Mouse (Mus musculus) forebrain, embryonic 11.5 days (tissue): ENCODE results near the gene Samd9l. TPM values are rescaled to one million over a fixed set of nuclear protein-coding genes. Genes with fewer than 3 reads are reported as not detected.
A peak's percentile ranks its signal among the peaks of the same experiment; 100 is the strongest.
"Not testable (repeated sequence)": the region's sequence is repeated elsewhere in the genome, so short reads cannot be mapped to it uniquely, and the experiment has no call there.

Experiments
- ATAC-seq: fragments of 200-750 bp; cut with Nextera tagmentation; replicated peaks from 2 replicates; pipeline ENCODE4 v1.8.0; 2017; ENCODE audit warnings: moderate TSS enrichment; ENCODE audit not compliant: low FRiP score
- DNase-seq: peaks from one replicate; pipeline ENCODE4 v3.0.0-alpha.2; 2017; ENCODE audit warnings: low spot score
- H3K27ac ChIP-seq: fragments of 300-500 bp; sonication (generic); 2 replicates; pipeline ENCODE4 v1.5.1; 2014; ENCODE audit warnings: low read depth, low read length
- H3K27me3 ChIP-seq: fragments of 300-500 bp; sonication (generic); 2 replicates; pipeline ENCODE4 v1.6.1; 2014; ENCODE audit warnings: mild to moderate bottlenecking, low read length, mixed read lengths; ENCODE audit not compliant: control insufficient read depth, insufficient read depth
- H3K36me3 ChIP-seq: fragments of 300-500 bp; sonication (generic); 2 replicates; pipeline ENCODE4 v1.6.1; 2014; ENCODE audit warnings: mild to moderate bottlenecking, low read length, moderate library complexity, mixed read lengths; ENCODE audit not compliant: control insufficient read depth, insufficient read depth
- H3K4me1 ChIP-seq: fragments of 300-500 bp; sonication (generic); replicated peaks from 2 replicates; pipeline ENCODE4 v1.6.1; 2014; ENCODE audit warnings: low read length, mixed read lengths; ENCODE audit not compliant: control insufficient read depth, insufficient read depth
- H3K4me2 ChIP-seq: fragments of 300-500 bp; sonication (generic); 2 replicates; pipeline ENCODE4 v1.6.1; 2014; ENCODE audit warnings: low read depth, mild to moderate bottlenecking, low read length, moderate library complexity, mixed read lengths; ENCODE audit not compliant: severe bottlenecking
- H3K4me3 ChIP-seq: fragments of 300-500 bp; sonication (generic); 2 replicates; pipeline ENCODE4 v1.5.1; 2014; ENCODE audit warnings: low read depth, low read length
- H3K9ac ChIP-seq: fragments of 300-500 bp; sonication (generic); 2 replicates; pipeline ENCODE4 v1.6.1; 2014; ENCODE audit warnings: low read length
- H3K9me3 ChIP-seq: fragments of 300-500 bp; sonication (generic); 2 replicates; pipeline ENCODE4 v1.6.1; 2016; ENCODE audit warnings: low read length, mixed read lengths; ENCODE audit not compliant: control insufficient read depth
- WGBS: fragments of 180-500 bp; shearing (Covaris S2); extraction: QIAGEN DNeasy Blood & Tissue Kit; methylation state at CpG from one replicate; pipeline ENCODE4 v1.1.7; 2014; 5-methylcytosine and 5-hydroxymethylcytosine counted together
- polyA plus RNA-seq: library from polyadenylated mRNA; unstranded; fragments of >200 nt; fragmentation: Nextera tagmentation; extraction: Ambion mirVana; gene quantifications from 2 replicates; pipeline ENCODE4 v1.2.1, GENCODE M21; 2014

Samd9l gene
- polyA plus RNA-seq, 1 experiment from 2014 or later = 0.33 TPM

DNA sequence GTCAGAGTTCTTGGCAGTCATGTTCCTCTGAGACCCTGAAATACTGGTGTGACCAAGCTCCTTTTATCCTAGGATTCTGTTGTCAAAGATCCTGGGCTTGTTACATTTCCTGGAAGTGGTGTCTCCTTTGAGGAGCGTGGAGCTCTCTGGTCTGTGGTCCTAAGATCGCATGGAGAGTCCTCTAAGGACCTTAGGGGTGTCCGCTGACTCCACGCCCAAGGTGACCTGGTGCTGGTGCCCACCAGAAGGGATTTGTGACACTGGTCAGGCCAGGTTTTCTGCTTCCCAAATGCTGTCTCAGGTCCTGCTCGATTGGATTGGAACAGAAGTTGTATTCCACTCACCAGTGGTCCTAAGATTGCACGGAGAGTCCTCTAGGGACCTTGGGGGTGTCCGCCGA lies 29.8 kb downstream of the Samd9l start:
- H3K9ac ChIP-seq = no peak overlapping the region
- ATAC-seq (no peak), DNase-seq (no peak)
- no peak overlapping the region for H3K4me2 ChIP-seq
- H3K4me3 ChIP-seq = no peak overlapping the region
- H3K9me3 ChIP-seq = no peaks in the 10 kb centered on the region
- H3K27me3 ChIP-seq = no peaks in the 10 kb centered on the region
- no peaks in the 10 kb centered on the region for H3K4me1 ChIP-seq
- 81% methylated on average over 8 of the region's 8 CpGs for WGBS
- H3K36me3 ChIP-seq = no peaks in the 10 kb centered on the region
- no peak overlapping the region for H3K27ac ChIP-seq

DNA sequence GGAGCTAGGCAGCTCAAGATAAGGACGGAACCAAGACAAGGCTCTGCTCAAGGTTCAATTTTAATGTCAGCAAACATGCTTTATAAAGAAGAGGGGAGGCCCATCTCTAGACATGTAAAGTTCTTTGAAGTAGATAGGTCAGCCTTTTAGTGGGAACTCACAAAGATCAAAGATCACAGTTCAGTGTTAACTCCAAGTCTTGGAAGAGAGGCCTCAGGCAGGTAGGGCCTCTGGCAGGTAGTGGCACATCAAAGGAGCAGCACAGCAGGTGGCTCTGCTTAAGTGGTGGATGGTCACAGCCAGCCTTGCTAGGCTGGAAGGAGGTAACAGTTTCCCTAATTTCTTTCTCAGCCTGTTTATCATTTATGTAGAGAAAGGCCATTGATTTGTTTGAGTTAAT lies 33.8 kb downstream of the Samd9l start:
- DNase-seq, H3K4me2 ChIP-seq, H3K9me3 ChIP-seq, H3K4me3 ChIP-seq, H3K27ac ChIP-seq, H3K9ac ChIP-seq, H3K36me3 ChIP-seq, ATAC-seq, H3K27me3 ChIP-seq, H3K4me1 ChIP-seq: not testable (repeated sequence)
- 80% methylated on average over 1 of the region's 1 CpGs for WGBS

DNA sequence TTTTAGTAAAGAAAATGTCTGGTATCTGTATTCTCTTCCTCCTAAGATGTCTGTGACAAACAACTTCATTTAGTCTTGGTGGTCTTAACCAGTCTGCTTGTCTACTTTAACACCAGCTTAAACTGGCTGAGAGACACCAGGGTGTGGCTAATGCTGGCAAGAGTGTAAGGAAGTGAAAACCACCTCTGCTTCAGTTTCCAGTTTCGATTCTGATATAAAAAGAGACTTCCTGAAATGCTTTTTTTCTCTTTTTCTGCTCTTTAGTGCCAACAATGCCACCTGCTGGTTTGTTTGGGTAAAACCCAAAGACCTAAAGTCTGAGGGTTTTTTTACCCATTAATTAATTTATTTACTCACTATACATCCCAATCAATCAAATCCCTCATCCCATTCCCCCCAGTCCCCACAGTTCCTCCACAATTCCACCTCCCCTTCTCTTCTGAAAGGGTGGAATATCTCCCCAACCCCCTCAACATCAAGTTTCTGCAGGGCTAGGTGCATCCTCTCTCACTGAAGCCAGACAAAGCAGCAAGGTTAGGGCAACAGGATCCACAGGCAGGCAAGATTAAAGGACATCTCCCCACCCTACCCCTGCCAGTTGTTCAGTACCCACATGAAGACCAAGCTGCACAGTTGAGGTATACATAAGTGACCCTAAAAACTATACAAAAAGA lies 53.3 kb downstream of the Samd9l start:
- H3K4me3 ChIP-seq, H3K9me3 ChIP-seq, H3K4me2 ChIP-seq, H3K9ac ChIP-seq, H3K4me1 ChIP-seq, DNase-seq, H3K36me3 ChIP-seq, H3K27me3 ChIP-seq, H3K27ac ChIP-seq: not testable (repeated sequence)
- 0 out of 2 replicates have a peak, but pooled peaks have one; percentile 42 for ATAC-seq
- 23% methylated on average over 1 of the region's 1 CpGs for WGBS

DNA sequence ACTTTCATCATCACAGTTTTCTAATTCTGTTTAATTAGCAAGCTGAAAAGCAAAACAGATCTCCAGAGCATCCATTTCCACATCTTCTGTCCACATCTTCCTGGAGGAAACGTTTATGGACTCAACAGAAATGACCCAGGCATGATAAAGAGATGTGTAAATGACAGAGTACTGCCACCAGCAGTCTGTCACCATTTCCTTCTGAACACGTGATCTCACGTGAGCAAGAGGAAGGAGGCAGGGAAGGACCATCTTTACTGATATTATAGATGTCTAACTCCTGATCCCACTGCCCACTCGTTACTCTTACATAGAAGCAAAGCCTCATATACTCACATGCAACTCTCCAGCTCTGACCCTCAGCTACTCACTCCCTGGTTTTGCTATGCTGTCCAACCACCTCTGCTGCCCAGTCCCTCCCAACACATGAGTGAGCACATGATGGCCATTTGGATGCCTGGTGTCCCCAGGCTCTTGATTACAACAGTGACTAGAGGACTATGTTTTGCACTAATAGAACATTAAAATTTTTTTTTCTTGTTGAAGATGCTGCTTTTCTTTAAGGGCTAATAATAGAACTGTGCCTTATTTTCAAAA lies 54.2 kb downstream of the Samd9l start:
- not testable (repeated sequence) for H3K27me3 ChIP-seq, H3K9me3 ChIP-seq, H3K4me3 ChIP-seq, DNase-seq, H3K27ac ChIP-seq, H3K9ac ChIP-seq, H3K4me2 ChIP-seq, H3K36me3 ChIP-seq, ATAC-seq, H3K4me1 ChIP-seq
- WGBS = 86% methylated on average over 3 of the region's 4 CpGs

DNA sequence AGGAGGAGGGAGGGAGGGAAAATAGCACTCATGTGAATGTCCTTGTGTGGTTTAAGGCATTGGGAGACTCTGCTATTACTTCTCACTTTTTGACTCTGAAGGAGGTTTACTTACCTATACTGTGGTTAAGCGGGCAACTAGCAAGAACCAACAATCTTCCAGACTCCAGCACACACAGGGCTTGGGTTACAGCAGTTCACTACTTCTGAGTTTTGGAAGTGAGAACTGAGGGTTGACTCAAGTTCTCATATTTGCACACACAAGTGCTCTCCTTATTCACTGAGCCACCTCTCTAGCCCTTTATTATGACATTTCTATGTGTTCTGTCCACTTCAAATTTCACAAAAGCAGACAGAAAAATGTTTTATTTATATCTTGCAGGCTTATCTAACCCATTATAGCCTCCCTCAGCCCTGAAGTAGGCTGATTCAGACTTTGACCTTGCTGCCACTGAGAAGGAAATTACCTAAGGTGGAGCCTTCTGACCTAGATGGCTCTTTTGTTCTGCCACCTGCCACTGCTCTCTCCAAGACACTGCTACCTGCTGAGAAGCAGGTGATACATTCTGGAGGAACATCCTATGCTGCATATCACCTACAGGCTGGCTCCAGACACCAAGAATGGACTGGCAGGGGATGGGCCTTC lies 55.6 kb downstream of the Samd9l start:
- ATAC-seq, H3K9me3 ChIP-seq, H3K4me2 ChIP-seq, H3K9ac ChIP-seq, H3K4me3 ChIP-seq, DNase-seq, H3K4me1 ChIP-seq, H3K27ac ChIP-seq, H3K36me3 ChIP-seq, H3K27me3 ChIP-seq: not testable (repeated sequence)
- WGBS = 78% methylated on average over 1 of the region's 1 CpGs

DNA sequence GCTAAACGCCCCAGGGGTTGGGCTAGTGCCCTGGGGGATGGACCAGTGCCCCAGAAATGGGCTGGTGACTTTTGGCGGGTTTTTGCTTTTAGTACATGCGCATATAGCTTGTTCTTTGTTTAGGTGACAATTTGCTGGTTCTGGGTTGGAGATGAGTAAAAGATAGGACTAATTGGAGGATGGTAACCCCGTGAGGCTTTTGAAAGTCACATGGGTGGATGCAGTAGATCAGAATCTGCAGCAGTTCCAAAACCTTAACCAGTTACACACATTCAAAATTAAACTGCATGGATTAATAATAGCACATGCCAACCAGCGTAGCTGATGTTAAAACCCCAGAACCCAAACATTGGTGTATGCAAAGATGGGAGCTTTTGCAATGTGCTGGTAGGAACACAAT lies 57.9 kb downstream of the Samd9l start:
- H3K4me2 ChIP-seq = no peak overlapping the region
- WGBS = 55% methylated on average over 5 of the region's 5 CpGs

DNA sequence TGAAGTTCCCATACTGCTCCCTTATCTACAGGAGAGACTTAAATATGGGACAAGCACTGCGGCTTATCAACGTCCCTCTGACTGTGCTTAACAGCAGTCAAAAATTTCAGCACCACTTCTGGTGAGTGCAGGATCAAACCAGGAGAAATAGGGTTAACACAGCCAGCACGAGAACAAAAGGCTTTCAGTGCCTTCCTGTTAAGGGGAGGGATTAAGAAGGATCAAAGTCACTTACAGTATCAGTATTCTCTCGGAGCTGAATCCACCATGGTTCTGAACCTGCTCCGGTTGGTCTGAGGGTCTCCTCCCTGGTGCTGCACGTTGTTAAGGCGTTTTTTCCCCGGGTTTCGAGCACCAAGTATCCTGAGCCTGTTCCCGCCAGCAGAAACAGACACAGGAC lies 58.4 kb downstream of the Samd9l start:
- not testable (repeated sequence) for H3K4me2 ChIP-seq, H3K27ac ChIP-seq, H3K36me3 ChIP-seq, H3K9me3 ChIP-seq, H3K9ac ChIP-seq, H3K4me3 ChIP-seq, H3K4me1 ChIP-seq, H3K27me3 ChIP-seq
- ATAC-seq (peak; percentile 61), DNase-seq (peak; percentile 50)
- 23% methylated on average over 10 of the region's 10 CpGs for WGBS

More for the DNA sequence above, 57.9 kb downstream of the Samd9l start:
- no peak for DNase-seq
- Histone ChIP-seq H3K4me3 (no peak overlapping the region), H3K36me3 (no peaks in the 10 kb centered on the region), H3K27ac (no peak overlapping the region), H3K4me1 (no peaks in the 10 kb centered on the region), H3K27me3 (no peaks in the 10 kb centered on the region), H3K9me3 (no peaks in the 10 kb centered on the region), H3K9ac (no peak overlapping the region)
- ATAC-seq = no peak

DNA sequence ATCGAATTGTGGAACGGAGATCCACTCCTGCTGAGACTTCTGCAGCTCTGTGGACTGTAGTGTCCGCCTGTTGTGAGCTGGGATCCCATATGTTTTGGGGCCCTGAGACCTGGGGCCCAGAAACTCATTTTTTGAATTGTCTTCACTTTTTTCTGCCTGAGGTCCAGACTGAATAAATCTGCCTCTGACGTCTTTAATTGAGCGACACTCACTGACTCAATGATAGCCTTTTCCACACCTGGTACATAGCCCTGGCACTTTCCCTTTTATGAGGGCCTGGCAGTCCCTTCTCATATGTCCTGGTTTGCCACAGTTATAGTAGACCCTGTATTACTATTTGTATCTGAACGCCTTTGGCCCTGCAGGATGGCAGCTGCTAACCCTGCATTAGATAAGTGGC lies 60.2 kb downstream of the Samd9l start:
- not testable (repeated sequence) for ATAC-seq, H3K27me3 ChIP-seq, H3K9ac ChIP-seq, H3K27ac ChIP-seq, H3K9me3 ChIP-seq, H3K4me1 ChIP-seq, H3K4me2 ChIP-seq, H3K36me3 ChIP-seq, DNase-seq, H3K4me3 ChIP-seq
- 87% methylated on average over 6 of the region's 6 CpGs for WGBS
